Mouse (Mus musculus) adrenal gland, adult (tissue): Measurements from ENCODE around the gene Gstm3.
"Not testable (repeated sequence)": the region's sequence is repeated elsewhere in the genome, so short reads cannot be mapped to it uniquely, and the experiment has no call there.

ENCODE experiments used
- DNase-seq, 2 experiments: peaks; one replicate each; pipeline ENCODE4 v3.0.0; 2022 to 2023; ENCODE audit warnings: low spot score in 1 of 2; ENCODE audit not compliant: inconsistent age in 2 of 2

Gene Gstm3

GRCm38 (mm10) chr3:107968724-107969395 lies at the start of gene Gstm3:
Gene Gstm3, minus strand, starts transcription at chr3:107969283.
- peak; percentile 62 to 85 for DNase-seq

- no peak for DNase-seq
Observed at GRCm38 (mm10) chr3:108018190-108018820, 49.2 kb upstream of the Gstm3 start.

- peak; percentile 97 to 98 for DNase-seq
Observed at GRCm38 (mm10) chr3:108017473-108018189, 48.5 kb upstream of the Gstm3 start, which contains the start of gene Gstm1. Gene Gstm1, minus strand, starts transcription at chr3:108017973.

GRCm38 (mm10) chr3:108016468-108016867 lies 47.4 kb upstream of the Gstm3 start:
- DNase-seq = not testable (repeated sequence)

- no peak for DNase-seq
Observed at GRCm38 (mm10) chr3:108014974-108015346, 45.9 kb upstream of the Gstm3 start.

- DNase-seq = peak in 1 of 2 experiments; percentile 53
Observed at GRCm38 (mm10) chr3:108014098-108014973, 45.3 kb upstream of the Gstm3 start.

- peak; percentile 84 to 92 for DNase-seq
Observed at GRCm38 (mm10) chr3:108013331-108013871, 44.3 kb upstream of the Gstm3 start.

- DNase-seq = no peak
Observed at GRCm38 (mm10) chr3:108011558-108011957, 42.5 kb upstream of the Gstm3 start.

- peak; percentile 64 to 80 for DNase-seq
Observed at GRCm38 (mm10) chr3:108010286-108010685, 41.2 kb upstream of the Gstm3 start.

- no peak for DNase-seq
Observed at GRCm38 (mm10) chr3:108002021-108002420, 32.9 kb upstream of the Gstm3 start.

- no peak for DNase-seq
Observed at GRCm38 (mm10) chr3:107999491-107999890, 30.4 kb upstream of the Gstm3 start.

GRCm38 (mm10) chr3:107998591-107998990 lies 29.5 kb upstream of the Gstm3 start:
- peak in 1 of 2 experiments; percentile 77 for DNase-seq

- no peak for DNase-seq
Observed at GRCm38 (mm10) chr3:107996576-107996975, 27.5 kb upstream of the Gstm3 start.

GRCm38 (mm10) chr3:107995974-107996373 lies 26.9 kb upstream of the Gstm3 start:
- not testable (repeated sequence) for DNase-seq

GRCm38 (mm10) chr3:107986041-107986562 lies 17.0 kb upstream of the Gstm3 start, which contains the start of gene Gstm2:
Gene Gstm2, minus strand, starts transcription at chr3:107986453.
- peak; percentile 64 to 87 for DNase-seq

- not testable (repeated sequence) for DNase-seq
Observed at GRCm38 (mm10) chr3:107985141-107985540, 16.1 kb upstream of the Gstm3 start.

- peak; percentile 73 to 83 for DNase-seq
Observed at GRCm38 (mm10) chr3:107984471-107984870, 15.4 kb upstream of the Gstm3 start.

- no peak for DNase-seq
Observed at GRCm38 (mm10) chr3:107983771-107984170, 14.7 kb upstream of the Gstm3 start.

GRCm38 (mm10) chr3:107982726-107983125 lies 13.6 kb upstream of the Gstm3 start:
- DNase-seq = peak; percentile 78 to 79

GRCm38 (mm10) chr3:107981261-107981660 lies 12.2 kb upstream of the Gstm3 start:
- no peak for DNase-seq
